Mouse (Mus musculus) liver, embryonic 15.5 days (tissue): ENCODE data around the gene Fig4. TPM values are rescaled to one million over a fixed set of nuclear protein-coding genes. Genes with fewer than 3 reads are reported as not detected.

Experiments
- ATAC-seq: fragments of 200-750 bp; cut with Nextera tagmentation; 2 replicates; pipeline ENCODE4 v1.8.0; 2017; ENCODE audit warnings: moderate number of reproducible peaks, mild to moderate bottlenecking, moderate library complexity; ENCODE audit not compliant: insufficient read depth
- H3K27ac ChIP-seq: fragments of 300-500 bp; sonication (generic); replicated peaks from 2 replicates; pipeline ENCODE4 v1.5.1; 2015; ENCODE audit warnings: mild to moderate bottlenecking, inconsistent platforms
- H3K27me3 ChIP-seq: fragments of 300-500 bp; sonication (generic); 2 replicates; pipeline ENCODE4 v1.6.1; 2015; ENCODE audit warnings: mild to moderate bottlenecking, inconsistent platforms
- H3K36me3 ChIP-seq: fragments of 300-500 bp; sonication (generic); replicated peaks from 2 replicates; pipeline ENCODE4 v1.6.1; 2015; ENCODE audit warnings: moderate library complexity, mild to moderate bottlenecking, inconsistent platforms
- H3K4me1 ChIP-seq: fragments of 300-500 bp; sonication (generic); replicated peaks from 2 replicates; pipeline ENCODE4 v1.6.1; 2015; ENCODE audit warnings: inconsistent platforms
- H3K4me2 ChIP-seq: fragments of 300-500 bp; sonication (generic); 2 replicates; pipeline ENCODE4 v1.6.1; 2015; ENCODE audit warnings: moderate library complexity, mild to moderate bottlenecking, inconsistent platforms
- H3K4me3 ChIP-seq: fragments of 300-500 bp; sonication (generic); replicated peaks from 2 replicates; pipeline ENCODE4 v1.5.1; 2015; ENCODE audit warnings: mild to moderate bottlenecking, inconsistent platforms
- H3K9ac ChIP-seq: fragments of 300-500 bp; sonication (generic); 2 replicates; pipeline ENCODE4 v1.6.1; 2015; ENCODE audit warnings: moderate library complexity, mild to moderate bottlenecking, inconsistent platforms
- H3K9me3 ChIP-seq: fragments of 300-500 bp; sonication (generic); replicated peaks from 2 replicates; pipeline ENCODE4 v1.6.1; 2016; ENCODE audit warnings: inconsistent platforms
- WGBS: fragments of 180-500 bp; shearing (Covaris S2); methylation state at CpG from one replicate; pipeline ENCODE4 v1.1.7; 2015; ENCODE audit warnings: mixed read lengths; ENCODE audit not compliant: insufficient replicate concordance; 5-methylcytosine and 5-hydroxymethylcytosine counted together
- polyA plus RNA-seq: library from polyadenylated mRNA; unstranded; fragments of >200 nt; fragmentation: Nextera tagmentation; extraction: Ambion mirVana; gene quantifications from 2 replicates; pipeline ENCODE4 v1.2.1, GENCODE M21; 2015

Gene Fig4
- 7.4 and 9.1 TPM in 2 replicates for polyA plus RNA-seq

DNA sequence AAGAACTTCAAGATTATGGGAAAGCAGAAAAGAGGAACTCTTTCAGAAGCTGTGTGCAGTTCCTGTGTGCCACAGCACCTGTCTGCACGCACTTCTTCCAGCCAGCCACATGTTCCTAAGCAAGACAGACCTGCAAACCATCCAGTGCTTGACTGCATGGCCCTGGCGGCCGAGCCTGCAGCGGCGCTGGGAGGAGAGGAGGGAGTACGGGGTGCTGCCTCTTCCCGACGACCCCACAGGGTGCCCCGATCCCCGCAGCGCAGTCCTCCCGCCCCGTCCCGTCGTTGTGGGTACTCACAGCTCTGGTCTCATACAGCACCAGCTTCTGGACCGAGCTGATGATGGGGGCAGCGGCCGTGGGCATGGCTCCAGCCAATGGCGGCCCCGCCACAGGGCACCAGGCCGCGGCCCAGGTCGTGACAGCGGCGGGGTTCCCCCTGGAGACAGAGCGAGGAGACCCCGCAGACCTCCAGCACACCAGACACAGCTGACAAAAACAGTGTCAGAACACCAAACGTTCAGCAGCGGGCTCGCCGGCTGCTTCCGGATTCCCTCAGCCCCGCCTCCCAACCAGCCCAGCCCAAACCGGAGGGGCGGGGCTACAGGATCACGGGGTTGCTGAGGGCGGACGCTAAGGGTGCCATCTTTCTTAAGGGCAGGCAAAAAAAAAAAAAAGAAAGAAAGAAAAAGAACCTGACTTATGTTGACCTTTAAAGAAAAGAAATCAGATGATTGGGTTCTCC lies at the start of gene Fig4:
Gene Fig4 (minus strand): TSS at position 572 of the 743 bp plus-strand sequence.
- Histone ChIP-seq H3K27ac (peak within 1 kb of the TSS; percentile 83), H3K9ac (peak within 1 kb of the TSS; percentile 91), H3K27me3 (no peaks in the 10 kb centered on the region), H3K4me1 (peaks cover 16% of the 10 kb centered on the region), H3K4me3 (peak within 1 kb of the TSS; percentile 91), H3K36me3 (no peaks in the 10 kb centered on the region), H3K4me2 (peak within 1 kb of the TSS; percentile 82), H3K9me3 (no peaks in the 10 kb centered on the region)
- WGBS: under 1% methylated on average over 38 of the region's 38 CpGs
- ATAC-seq: peak; percentile 89

- no peak overlapping the region for H3K4me2 ChIP-seq
- no peak for ATAC-seq
- 63% methylated on average over 7 of the region's 7 CpGs for WGBS
- no peaks in the 10 kb centered on the region for H3K4me1 ChIP-seq
- no peaks in the 10 kb centered on the region for H3K27me3 ChIP-seq
- no peak overlapping the region for H3K27ac ChIP-seq
- no peaks in the 10 kb centered on the region for H3K36me3 ChIP-seq
- no peaks in the 10 kb centered on the region for H3K9me3 ChIP-seq
- no peak overlapping the region for H3K9ac ChIP-seq
- no peak overlapping the region for H3K4me3 ChIP-seq
These were observed 38.3 kb upstream of the Fig4 start for GRCm38 (mm10) chr10:41341346-41341745.

- Histone ChIP-seq H3K27ac (no peak overlapping the region), H3K9ac (no peak overlapping the region), H3K27me3 (no peaks in the 10 kb centered on the region), H3K9me3 (no peaks in the 10 kb centered on the region), H3K4me2 (no peak overlapping the region), H3K36me3 (no peaks in the 10 kb centered on the region), H3K4me1 (no peaks in the 10 kb centered on the region), H3K4me3 (no peak overlapping the region)
- 51% methylated on average over 2 of the region's 2 CpGs for WGBS
- no peak for ATAC-seq
These were observed 29.5 kb upstream of the Fig4 start for GRCm38 (mm10) chr10:41332533-41333043.

GRCm38 (mm10) chr10:41315866-41316265 lies 12.8 kb upstream of the Fig4 start:
- H3K4me2 ChIP-seq: no peak overlapping the region
- H3K27ac ChIP-seq: no peak overlapping the region
- WGBS: 63% methylated on average over 3 of the region's 3 CpGs

DNA sequence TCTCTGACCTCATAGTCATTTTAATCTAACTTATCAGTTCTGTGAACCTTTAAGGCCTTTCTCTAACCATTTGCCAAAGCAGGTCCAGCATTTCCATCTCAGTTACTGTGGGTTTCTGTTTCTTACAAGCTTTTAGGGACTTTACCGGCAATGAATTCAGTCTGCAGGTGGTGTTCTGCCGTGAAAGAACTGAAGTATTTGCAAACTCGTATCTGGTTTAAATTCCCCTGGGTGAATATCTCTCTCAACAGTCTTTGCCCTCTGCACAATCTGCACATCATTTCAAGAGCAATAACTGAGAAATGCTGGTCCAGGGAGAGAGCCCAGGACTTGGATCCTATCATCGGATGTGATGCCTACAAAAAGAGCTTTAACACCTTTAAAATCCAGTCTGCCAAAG lies 5.1 kb upstream of the Fig4 start:
- Histone ChIP-seq H3K36me3 (no peaks in the 10 kb centered on the region), H3K27me3 (no peaks in the 10 kb centered on the region), H3K27ac (no peak overlapping the region), H3K9ac (no peak overlapping the region), H3K9me3 (no peaks in the 10 kb centered on the region), H3K4me1 (peaks cover 4% of the 10 kb centered on the region), H3K4me2 (no peak overlapping the region), H3K4me3 (no peak overlapping the region)
- ATAC-seq: no peak
- 76% methylated on average over 4 of the region's 4 CpGs for WGBS

More at GRCm38 (mm10) chr10:41315866-41316265, 12.8 kb upstream of the Fig4 start:
- no peak for ATAC-seq
- H3K9me3 ChIP-seq: no peaks in the 10 kb centered on the region
- no peaks in the 10 kb centered on the region for H3K36me3 ChIP-seq
- H3K27me3 ChIP-seq: no peaks in the 10 kb centered on the region
- H3K4me3 ChIP-seq: no peak overlapping the region
- no peak overlapping the region for H3K9ac ChIP-seq
- H3K4me1 ChIP-seq: no peaks in the 10 kb centered on the region

DNA sequence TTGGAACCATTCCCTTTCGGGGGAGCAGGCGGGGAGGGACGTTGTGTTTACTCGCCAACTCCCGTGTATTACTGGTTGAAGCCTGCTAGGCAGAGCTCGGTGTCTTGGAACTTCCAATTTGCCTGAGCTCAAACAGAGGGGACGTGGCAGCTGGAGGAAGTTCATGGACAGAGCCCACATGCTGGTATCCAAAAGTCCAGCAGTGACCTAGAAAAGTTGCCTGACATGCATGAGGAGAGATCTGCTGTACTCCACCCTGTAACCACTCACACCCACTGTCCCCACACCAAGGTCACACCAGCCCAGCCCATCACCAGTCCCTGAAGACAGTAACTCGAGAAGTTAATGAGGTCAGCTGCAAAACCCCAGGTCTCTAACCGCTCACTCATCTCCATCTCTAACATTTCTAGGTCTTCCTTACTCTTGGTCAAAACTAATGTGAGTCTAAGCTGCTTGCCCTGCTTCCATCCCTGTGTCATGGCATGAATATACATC lies 1.9 kb upstream of the Fig4 start:
- H3K36me3 ChIP-seq: no peaks in the 10 kb centered on the region
- H3K4me1 ChIP-seq: peaks cover 16% of the 10 kb centered on the region
- H3K27ac ChIP-seq: no peak overlapping the region
- H3K9me3 ChIP-seq: no peaks in the 10 kb centered on the region
- ATAC-seq: no peak
- H3K9ac ChIP-seq: no peak overlapping the region
- 67% methylated on average over 9 of the region's 9 CpGs for WGBS
- H3K4me3 ChIP-seq: no peak overlapping the region
- no peaks in the 10 kb centered on the region for H3K27me3 ChIP-seq
- no peak overlapping the region for H3K4me2 ChIP-seq

- Histone ChIP-seq H3K4me1 (peaks cover 16% of the 10 kb centered on the region), H3K27ac (peak within 1 kb of the TSS; percentile 83), H3K4me3 (peak within 1 kb of the TSS; percentile 91), H3K9ac (peak within 1 kb of the TSS; percentile 91), H3K9me3 (no peaks in the 10 kb centered on the region), H3K27me3 (no peaks in the 10 kb centered on the region), H3K36me3 (no peaks in the 10 kb centered on the region), H3K4me2 (peak within 1 kb of the TSS; percentile 82)
- WGBS: under 1% methylated on average over 25 of the region's 25 CpGs
- ATAC-seq: peak; percentile 76
These were observed 782 bp upstream of the Fig4 start, which contains the start of gene Ak9 for GRCm38 (mm10) chr10:41303639-41304444. Gene Ak9 (plus strand): TSS chr10:41303980.

GRCm38 (mm10) chr10:41300161-41300560 lies 2.9 kb downstream of the Fig4 start:
- no peak overlapping the region for H3K9ac ChIP-seq
- no peaks in the 10 kb centered on the region for H3K27me3 ChIP-seq
- WGBS: 50% methylated on average over 1 of the region's 1 CpGs
- no peaks in the 10 kb centered on the region for H3K36me3 ChIP-seq
- H3K27ac ChIP-seq: no peak overlapping the region
- no peak for ATAC-seq
- no peaks in the 10 kb centered on the region for H3K9me3 ChIP-seq
- no peak overlapping the region for H3K4me2 ChIP-seq
- no peak overlapping the region for H3K4me3 ChIP-seq
- peaks cover 18% of the 10 kb centered on the region for H3K4me1 ChIP-seq

GRCm38 (mm10) chr10:41295145-41295544 lies 7.9 kb downstream of the Fig4 start:
- Histone ChIP-seq H3K27me3 (no peaks in the 10 kb centered on the region), H3K4me2 (no peak overlapping the region), H3K27ac (no peak overlapping the region), H3K4me1 (peaks cover 4% of the 10 kb centered on the region), H3K4me3 (no peak overlapping the region), H3K36me3 (no peaks in the 10 kb centered on the region), H3K9ac (no peak overlapping the region), H3K9me3 (no peaks in the 10 kb centered on the region)
- ATAC-seq: no peak
- WGBS: 47% methylated on average over 7 of the region's 7 CpGs

- Histone ChIP-seq H3K9me3 (no peaks in the 10 kb centered on the region), H3K27me3 (no peaks in the 10 kb centered on the region), H3K27ac (no peak overlapping the region), H3K4me3 (no peak overlapping the region), H3K4me1 (peaks cover 4% of the 10 kb centered on the region), H3K4me2 (no peak overlapping the region), H3K9ac (no peak overlapping the region), H3K36me3 (no peaks in the 10 kb centered on the region)
- WGBS: 74% methylated on average over 11 of the region's 11 CpGs
- no peak for ATAC-seq
These were observed 8.3 kb downstream of the Fig4 start for GRCm38 (mm10) chr10:41294734-41295133.

GRCm38 (mm10) chr10:41293019-41293418 lies 10.0 kb downstream of the Fig4 start:
- Histone ChIP-seq H3K27ac (no peak overlapping the region), H3K4me3 (no peak overlapping the region), H3K36me3 (no peaks in the 10 kb centered on the region), H3K4me1 (peaks cover 12% of the 10 kb centered on the region), H3K9me3 (no peaks in the 10 kb centered on the region), H3K27me3 (no peaks in the 10 kb centered on the region), H3K9ac (no peak overlapping the region), H3K4me2 (no peak overlapping the region; the same call in 1 of the 2 replicates)
- ATAC-seq: no peak
- 33% methylated on average over 7 of the region's 7 CpGs for WGBS
